Mouse (Mus musculus) limb, embryonic 14.5 days (tissue): Measurements from ENCODE around the gene Rapgef3. TPM values are rescaled to one million over a fixed set of nuclear protein-coding genes. Genes with fewer than 3 reads are reported as not detected.

ENCODE experiments used
- ATAC-seq: fragments of 200-750 bp; cut with Nextera tagmentation; 2 replicates; pipeline ENCODE4 v1.8.0; 2017; ENCODE audit warnings: low read depth, moderate number of reproducible peaks, moderate TSS enrichment; ENCODE audit not compliant: low FRiP score
- DNase-seq: peaks from one replicate; pipeline ENCODE4 v3.0.0-alpha.2; 2015; ENCODE audit warnings: low spot score
- H3K27ac ChIP-seq: fragments of 300-500 bp; sonication (generic); replicated peaks from 2 replicates; pipeline ENCODE4 v1.5.1; 2014; ENCODE audit warnings: low read depth, mild to moderate bottlenecking, low read length, moderate library complexity, mixed read lengths
- H3K27me3 ChIP-seq: fragments of 300-500 bp; sonication (generic); 2 replicates; pipeline ENCODE4 v1.6.1; 2014; ENCODE audit warnings: low read length, mixed read lengths; ENCODE audit not compliant: control insufficient read depth, insufficient read depth
- H3K36me3 ChIP-seq: fragments of 300-500 bp; sonication (generic); 2 replicates; pipeline ENCODE4 v1.6.1; 2014; ENCODE audit warnings: mild to moderate bottlenecking, low read length, moderate library complexity, mixed read lengths; ENCODE audit not compliant: control insufficient read depth, insufficient read depth
- H3K4me1 ChIP-seq: fragments of 300-500 bp; sonication (generic); 2 replicates; pipeline ENCODE4 v1.6.1; 2014; ENCODE audit warnings: antibody characterized with exemption, low read length, mixed read lengths; ENCODE audit not compliant: control insufficient read depth, insufficient read depth
- H3K4me2 ChIP-seq: fragments of 300-500 bp; sonication (generic); replicated peaks from 2 replicates; pipeline ENCODE4 v1.6.1; 2014; ENCODE audit warnings: low read depth, mild to moderate bottlenecking, low read length, moderate library complexity; ENCODE audit not compliant: severe bottlenecking
- H3K4me3 ChIP-seq: fragments of 300-500 bp; sonication (generic); replicated peaks from 2 replicates; pipeline ENCODE4 v1.5.1; 2014; ENCODE audit warnings: low read length
- H3K9ac ChIP-seq: fragments of 300-500 bp; sonication (generic); 2 replicates; pipeline ENCODE4 v1.6.1; 2014; ENCODE audit warnings: mild to moderate bottlenecking, low read depth, low read length, moderate library complexity; ENCODE audit not compliant: severe bottlenecking
- H3K9me3 ChIP-seq: fragments of 300-500 bp; sonication (generic); 2 replicates; pipeline ENCODE4 v1.6.1; 2016; ENCODE audit warnings: low read length; ENCODE audit not compliant: control insufficient read depth
- POLR2A ChIP-seq: fragments of 200-500 bp; IDR thresholded peaks from 2 replicates; pipeline ENCODE4 v1.8.0; 2012; ENCODE audit warnings: inconsistent platforms, mild to moderate bottlenecking, moderate library complexity, borderline replicate concordance; ENCODE audit not compliant: insufficient read depth, insufficient read length; ENCODE audit errors: extremely low read depth
- WGBS: fragments of 180-500 bp; shearing (Covaris S2); extraction: QIAGEN DNeasy Blood & Tissue Kit; methylation state at CpG from one replicate; pipeline ENCODE4 v1.1.7; 2014; 5-methylcytosine and 5-hydroxymethylcytosine counted together
- polyA plus RNA-seq, 2 experiments: library from polyadenylated mRNA; depleted of rRNA in 1 of 2; stranded (reverse) in 1 of 2; unstranded in 1 of 2; fragments of >200 nt; fragmentation: Nextera tagmentation in 1 of 2; extraction: Ambion mirVana in 1 of 2; gene quantifications; 2 replicates each; pipeline versions ENCODE4 v1.2.1 to v1.2.3; 2012 to 2014

Gene Rapgef3
- polyA plus RNA-seq, 2 experiments = 8.0 to 21.7 TPM

- Histone ChIP-seq H3K4me3 (no peak overlapping the region), H3K4me1 (no peaks in the 10 kb centered on the region), H3K27ac (no peak overlapping the region), H3K4me2 (no peak overlapping the region), H3K9ac (no peak overlapping the region), H3K9me3 (no peaks in the 10 kb centered on the region), H3K27me3 (no peaks in the 10 kb centered on the region), H3K36me3 (peaks cover 77% of the 10 kb centered on the region)
- 83% methylated on average over 13 of the region's 13 CpGs for WGBS
- TF ChIP-seq POLR2A = no peak
- no peak for DNase-seq
- ATAC-seq = no peak
Observed at GRCm38 (mm10) chr15:97800853-97801252, 33.1 kb upstream of the Rapgef3 start.

DNA sequence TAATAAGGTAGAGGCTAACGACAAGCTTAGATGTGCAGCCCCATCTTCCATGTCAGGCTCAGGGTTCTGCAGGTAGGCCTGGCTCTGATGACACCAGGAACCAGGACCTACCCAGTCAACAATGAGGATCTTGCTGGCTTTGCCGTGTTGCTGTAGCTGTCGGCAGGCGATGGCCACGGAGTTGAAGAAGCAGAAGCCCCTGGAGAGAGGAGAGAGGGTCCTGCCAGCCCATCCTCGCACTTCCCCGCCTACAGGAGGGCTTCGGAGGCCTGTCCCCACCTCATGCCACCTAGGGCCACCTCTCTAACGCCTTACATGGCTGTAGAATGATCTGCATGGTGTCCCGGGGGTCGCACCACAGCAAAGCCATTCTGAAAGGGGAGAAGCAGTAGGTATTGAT is 31.7 kb upstream of the Rapgef3 start:
- no peak for TF ChIP-seq POLR2A
- 91% methylated on average over 11 of the region's 11 CpGs for whole genome bisulfite sequencing
- Histone ChIP-seq H3K4me1 (no peaks in the 10 kb centered on the region), H3K4me3 (no peak overlapping the region), H3K27ac (no peak overlapping the region), H3K4me2 (no peak overlapping the region), H3K36me3 (peaks cover 80% of the 10 kb centered on the region), H3K27me3 (no peaks in the 10 kb centered on the region), H3K9me3 (no peaks in the 10 kb centered on the region), H3K9ac (no peak overlapping the region)
- ATAC-seq (no peak), DNase-seq (no peak)

DNA sequence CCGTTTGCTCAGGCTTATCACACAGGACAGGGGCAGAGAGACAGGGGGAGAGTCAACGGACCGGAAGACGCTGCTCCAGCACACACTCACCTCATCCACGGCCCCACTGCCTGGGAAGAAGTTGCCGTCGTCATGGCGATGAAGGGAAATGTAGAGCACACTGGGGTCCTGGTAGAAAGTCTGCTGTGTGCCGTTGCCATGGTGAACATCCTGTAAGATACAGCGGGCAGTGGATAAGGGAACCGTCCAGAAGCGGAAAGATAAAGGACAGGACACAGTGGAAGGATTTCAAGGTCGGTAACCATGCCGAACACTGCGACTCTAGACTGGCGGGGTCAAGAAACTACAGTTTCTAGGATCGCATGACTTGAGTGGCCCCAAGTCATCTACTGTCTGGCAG is 30.4 kb upstream of the Rapgef3 start:
- ATAC-seq = no peak
- TF ChIP-seq POLR2A = no peak
- no peak overlapping the region for H3K27ac ChIP-seq
- peaks cover 94% of the 10 kb centered on the region for H3K36me3 ChIP-seq
- H3K4me1 ChIP-seq = no peaks in the 10 kb centered on the region
- H3K4me3 ChIP-seq = no peak overlapping the region
- no peak overlapping the region for H3K9ac ChIP-seq
- no peaks in the 10 kb centered on the region for H3K9me3 ChIP-seq
- whole genome bisulfite sequencing = 88% methylated on average over 17 of the region's 17 CpGs
- DNase-seq = no peak
- no peak overlapping the region for H3K4me2 ChIP-seq
- H3K27me3 ChIP-seq = no peaks in the 10 kb centered on the region

DNA sequence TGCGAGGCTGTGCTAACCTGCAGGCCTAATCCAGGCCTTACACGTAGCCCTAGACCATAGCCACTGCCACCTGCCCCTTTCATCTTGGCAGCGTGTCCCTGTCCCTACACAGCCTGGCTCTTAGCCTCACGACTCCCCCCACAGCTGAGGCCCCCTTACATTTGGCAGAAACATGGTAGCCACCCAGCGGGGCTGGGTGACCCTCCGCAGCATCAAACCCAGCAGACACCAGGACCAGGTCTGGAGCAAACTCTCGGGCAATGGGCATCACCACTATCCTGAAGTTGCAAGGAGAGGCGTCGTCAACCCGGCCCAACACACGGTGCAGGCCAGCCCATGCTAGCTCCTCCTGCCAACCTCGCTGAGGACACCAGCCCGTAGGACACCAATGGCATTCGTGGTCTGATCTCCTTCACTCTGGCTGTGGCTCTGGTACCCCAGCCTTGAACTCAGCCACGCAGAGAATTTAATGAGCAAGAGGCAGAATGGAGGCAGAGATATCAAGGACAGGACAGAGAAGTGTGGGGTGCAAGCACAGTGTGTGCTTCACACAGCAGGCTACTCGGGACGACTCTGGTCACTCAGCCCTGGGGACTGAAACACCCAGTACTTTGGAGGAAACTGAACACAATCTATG is 29.0 kb upstream of the Rapgef3 start:
- no peak overlapping the region for H3K4me2 ChIP-seq
- H3K4me1 ChIP-seq = no peaks in the 10 kb centered on the region
- no peaks in the 10 kb centered on the region for H3K9me3 ChIP-seq
- peaks cover 99% of the 10 kb centered on the region for H3K36me3 ChIP-seq
- WGBS = 95% methylated on average over 17 of the region's 17 CpGs
- H3K27ac ChIP-seq = no peak overlapping the region
- H3K4me3 ChIP-seq = no peak overlapping the region
- H3K27me3 ChIP-seq = no peaks in the 10 kb centered on the region
- DNase-seq (no peak), ATAC-seq (no peak)
- no peak overlapping the region for H3K9ac ChIP-seq
- TF ChIP-seq POLR2A = no peak

GRCm38 (mm10) chr15:97795559-97796235 is 27.9 kb upstream of the Rapgef3 start:
- H3K4me1 ChIP-seq = no peaks in the 10 kb centered on the region
- no peak overlapping the region for H3K9ac ChIP-seq
- DNase-seq (no peak), ATAC-seq (no peak)
- no peaks in the 10 kb centered on the region for H3K9me3 ChIP-seq
- H3K27me3 ChIP-seq = no peaks in the 10 kb centered on the region
- TF ChIP-seq POLR2A = no peak
- H3K27ac ChIP-seq = no peak overlapping the region
- H3K4me2 ChIP-seq = no peak overlapping the region
- 94% methylated on average over 10 of the region's 10 CpGs for WGBS
- no peak overlapping the region for H3K4me3 ChIP-seq
- peaks cover 95% of the 10 kb centered on the region for H3K36me3 ChIP-seq

DNA sequence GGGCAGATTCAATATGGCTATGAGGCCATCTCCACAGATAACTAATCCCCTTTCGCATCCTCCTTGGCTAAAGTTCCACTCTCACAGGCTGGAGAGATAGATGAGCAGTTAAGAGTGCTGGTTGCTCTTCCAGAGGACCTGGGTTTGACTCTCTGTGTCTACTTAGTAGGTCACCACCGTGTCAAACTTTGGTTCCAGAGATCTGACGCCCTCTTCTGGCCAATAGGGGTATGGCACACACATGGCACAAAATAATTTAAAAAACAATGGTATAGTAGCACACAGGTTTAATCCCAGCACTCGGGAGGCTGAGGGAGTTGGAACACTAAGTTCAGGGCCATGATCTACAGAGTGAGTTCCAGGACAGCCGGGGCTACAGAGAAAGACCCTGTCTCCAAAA is 26.5 kb upstream of the Rapgef3 start:
- no peak overlapping the region for H3K27ac ChIP-seq
- H3K9ac ChIP-seq = no peak overlapping the region
- no peak for TF ChIP-seq POLR2A
- DNase-seq = no peak
- no peak for ATAC-seq
- WGBS = 77% methylated on average over 5 of the region's 5 CpGs
- no peaks in the 10 kb centered on the region for H3K9me3 ChIP-seq
- no peak overlapping the region for H3K4me2 ChIP-seq
- H3K27me3 ChIP-seq = no peaks in the 10 kb centered on the region
- no peak overlapping the region for H3K4me3 ChIP-seq
- peaks cover 80% of the 10 kb centered on the region for H3K36me3 ChIP-seq
- H3K4me1 ChIP-seq = no peaks in the 10 kb centered on the region
